Mouse (Mus musculus) ES-E14 (cell line): ENCODE data around the gene Nalcn. TPM values are rescaled to one million over a fixed set of nuclear protein-coding genes. Genes with fewer than 3 reads are reported as not detected.

Experiments used
- DNase-seq: peaks from one replicate; pipeline ENCODE4 v3.0.0-alpha.2; 2013; ENCODE audit warnings: low read depth, low spot score
- H3K27ac ChIP-seq: 2 replicates; pipeline ENCODE4 v1.5.1; 2012; ENCODE audit warnings: low read depth, mild to moderate bottlenecking, low read length, moderate library complexity, mixed read lengths; ENCODE audit not compliant: poor library complexity, insufficient read depth, severe bottlenecking
- H3K36me3 ChIP-seq: 2 replicates; pipeline ENCODE4 v1.6.1; 2012; ENCODE audit warnings: mild to moderate bottlenecking, low read length, moderate library complexity, mixed read lengths; ENCODE audit not compliant: control insufficient read depth, poor library complexity, insufficient read depth, severe bottlenecking
- H3K4me1 ChIP-seq, 2 experiments: fragments of 150-350 bp in 1 of 2; sonication (generic) in 1 of 2; 2 replicates each; pipeline ENCODE4 v1.6.1; 2012; ENCODE audit warnings: low read length in 2 of 2, mild to moderate bottlenecking in 1 of 2, mixed read lengths in 1 of 2; ENCODE audit not compliant: control insufficient read depth in 2 of 2, insufficient read depth in 2 of 2, poor library complexity in 1 of 2
- H3K4me3 ChIP-seq, 2 experiments: fragments of 150-350 bp in 1 of 2; sonication (generic) in 1 of 2; 2 replicates each; pipeline ENCODE4 v1.5.1; 2012; ENCODE audit warnings: low read length in 2 of 2, low read depth in 1 of 2, mild to moderate bottlenecking in 1 of 2, mixed read lengths in 1 of 2; ENCODE audit not compliant: insufficient read depth in 1 of 2, poor library complexity in 1 of 2, severe bottlenecking in 1 of 2
- H3K9ac ChIP-seq: 2 replicates; pipeline ENCODE4 v1.6.1; 2012; ENCODE audit warnings: low read depth, mild to moderate bottlenecking, low read length, mixed read lengths; ENCODE audit not compliant: poor library complexity, insufficient read depth, severe bottlenecking
- H3K9me3 ChIP-seq: fragments of 150-350 bp; sonication (generic); 2 replicates; pipeline ENCODE4 v1.6.1; 2012; ENCODE audit warnings: low read depth, mild to moderate bottlenecking, low read length; ENCODE audit not compliant: control insufficient read depth, insufficient read depth
- CHD2 ChIP-seq: IDR thresholded peaks from 2 replicates; pipeline ENCODE4 v1.6.1; 2014; ENCODE audit warnings: mild to moderate bottlenecking, low read depth, low read length, inconsistent platforms
- HCFC1 ChIP-seq: IDR thresholded peaks from 2 replicates; pipeline ENCODE4 v1.6.1; 2012; ENCODE audit warnings: low read length, inconsistent platforms, borderline replicate concordance; ENCODE audit not compliant: insufficient read depth
- MAFK ChIP-seq: IDR thresholded peaks from 2 replicates; pipeline ENCODE4 v1.6.1; 2014; ENCODE audit warnings: mild to moderate bottlenecking, low read depth, low read length, inconsistent platforms; ENCODE audit not compliant: insufficient read depth
- ZC3H11A ChIP-seq: IDR thresholded peaks from 2 replicates; pipeline ENCODE4 v1.6.1; 2012; ENCODE audit warnings: low read depth, mild to moderate bottlenecking, inconsistent platforms, low read length, borderline replicate concordance
- ZNF384 ChIP-seq: IDR thresholded peaks from 2 replicates; pipeline ENCODE4 v1.6.1; 2012; ENCODE audit warnings: low read depth, low read length, inconsistent platforms
- in situ Hi-C, 2 experiments: fragments of 600-800 bp; cut with MboI; formaldehyde crosslinking; loops; one replicate each; pipeline ENCODE4 v1.15.1; 2025; ENCODE audit warnings: low sequenced_read_pairs in 2 of 2, inconsistent platforms in 1 of 2; ENCODE audit not compliant: unreplicated experiment in 2 of 2
- total RNA-seq: library from RNA; depleted of rRNA; stranded (reverse); fragments of 300-350 nt; gene quantifications from 2 replicates; pipeline ENCODE4 v1.2.3, GENCODE M21; 2012

Nalcn gene
- total RNA-seq, 1 experiment = 0.54 TPM

DNA sequence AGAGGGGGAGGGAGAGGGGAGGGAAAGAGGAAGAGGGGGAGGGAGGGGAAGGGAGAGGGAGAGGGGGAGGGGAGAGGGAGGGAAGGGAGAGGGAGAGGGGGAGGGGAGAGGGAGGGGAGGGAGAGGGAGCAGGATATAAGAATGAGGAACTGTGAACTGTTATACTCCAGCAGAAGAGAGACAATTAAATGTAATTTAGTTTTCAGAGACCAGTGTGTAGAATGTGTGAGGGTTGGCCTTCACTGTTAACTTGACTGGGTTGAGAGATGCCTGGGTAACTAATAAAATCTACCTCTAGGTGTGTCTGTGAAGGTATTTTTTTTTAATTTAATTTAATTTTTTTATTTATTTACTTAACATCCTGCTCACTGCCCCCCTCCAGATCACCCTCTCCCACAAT, 71.4 kb downstream of the Nalcn start:
- DNase-seq = no peak
- no peaks in the 10 kb centered on the region for H3K9me3 ChIP-seq
- no peak overlapping the region for H3K27ac ChIP-seq
- H3K9ac ChIP-seq = no peak overlapping the region
- no peak for TF ChIP-seq HCFC1
- no peak for TF ChIP-seq ZC3H11A
- TF ChIP-seq CHD2 = no peak
- TF ChIP-seq MAFK = no peak
- TF ChIP-seq ZNF384 = no peak
- H3K4me1 ChIP-seq = no peaks in the 10 kb centered on the region
- H3K36me3 ChIP-seq = no peaks in the 10 kb centered on the region
- in situ Hi-C loops = no loop called here
- no peak overlapping the region for H3K4me3 ChIP-seq

DNA sequence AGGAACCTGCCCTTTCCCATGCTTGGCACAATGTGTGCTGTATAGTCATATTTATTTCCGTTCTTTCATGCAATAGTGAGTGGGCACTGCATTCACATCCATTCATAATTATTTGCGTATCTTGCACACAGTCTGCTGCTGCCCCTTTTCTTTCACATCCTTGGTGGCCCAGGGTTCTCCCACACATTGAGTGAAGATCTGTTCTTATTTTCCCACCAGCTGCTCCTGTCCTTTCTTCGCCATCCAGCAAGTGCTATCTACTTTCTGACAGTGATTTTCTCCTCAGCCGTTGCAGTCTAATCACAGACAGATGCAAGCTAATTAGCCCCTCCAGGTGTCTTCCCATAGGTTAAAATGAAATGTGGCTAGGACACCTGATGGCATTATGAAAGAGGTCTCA, 72.0 kb downstream of the Nalcn start:
- no peak for DNase-seq
- TF ChIP-seq HCFC1 (no peak), ZC3H11A (no peak), ZNF384 (no peak), CHD2 (no peak), MAFK (no peak)
- H3K27ac ChIP-seq = no peak overlapping the region
- no peaks in the 10 kb centered on the region for H3K9me3 ChIP-seq
- H3K36me3 ChIP-seq = no peaks in the 10 kb centered on the region
- H3K9ac ChIP-seq = no peak overlapping the region
- H3K4me3 ChIP-seq = no peak overlapping the region
- in situ Hi-C loops = no loop called here
- H3K4me1 ChIP-seq = no peaks in the 10 kb centered on the region

DNA sequence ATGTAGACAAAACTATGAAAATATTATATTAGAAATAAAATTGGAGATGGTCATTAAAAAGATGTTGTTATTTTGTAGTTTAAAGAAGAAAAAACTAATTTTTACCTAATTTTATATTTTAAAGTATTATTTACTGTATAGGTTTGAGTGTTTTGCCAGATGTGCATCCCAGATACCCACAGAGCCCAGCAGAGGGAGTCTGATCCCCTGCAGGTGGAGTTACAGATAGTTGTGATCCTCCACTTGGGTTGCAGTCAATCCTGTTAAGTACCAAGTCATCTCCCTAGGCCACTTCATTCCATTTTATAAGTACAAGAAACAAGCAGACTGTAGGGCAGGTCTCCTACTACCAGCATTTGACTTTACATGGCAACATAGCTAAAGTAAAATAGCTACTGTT, 84.6 kb downstream of the Nalcn start:
- Histone ChIP-seq H3K4me1 (no peaks in the 10 kb centered on the region), H3K36me3 (no peaks in the 10 kb centered on the region), H3K27ac (no peak overlapping the region), H3K9ac (no peak overlapping the region), H3K9me3 (no peaks in the 10 kb centered on the region), H3K4me3 (no peak overlapping the region)
- TF ChIP-seq HCFC1 (no peak), MAFK (no peak), ZC3H11A (peak; percentile 17; the same call in 1 of the 2 replicates)
- in situ Hi-C loops = no loop called here
- peak; percentile 15 for DNase-seq

DNA sequence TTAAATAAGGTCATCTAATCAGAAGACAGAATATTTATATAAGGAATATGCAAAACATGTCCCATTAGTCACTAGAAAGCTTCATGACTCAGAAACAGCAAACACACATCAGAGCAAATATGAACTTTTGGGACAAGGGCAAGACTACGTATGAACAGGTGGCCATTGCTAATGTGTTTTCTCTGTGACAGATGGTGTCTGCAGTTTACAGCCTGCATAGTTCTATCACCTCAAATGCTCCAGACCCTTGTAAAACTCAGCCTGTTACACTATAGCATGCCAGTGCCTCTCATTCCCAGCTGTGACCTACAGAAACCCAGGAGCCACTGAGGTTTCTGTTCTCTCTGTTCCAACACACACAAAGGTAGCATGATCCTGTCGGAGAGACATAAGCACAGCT, 91.3 kb downstream of the Nalcn start:
- no peaks in the 10 kb centered on the region for H3K36me3 ChIP-seq
- H3K9ac ChIP-seq = no peak overlapping the region
- no peak for DNase-seq
- H3K4me1 ChIP-seq = no peaks in the 10 kb centered on the region
- H3K9me3 ChIP-seq = no peaks in the 10 kb centered on the region
- H3K4me3 ChIP-seq = no peak overlapping the region
- in situ Hi-C loops = no loop called here
- no peak overlapping the region for H3K27ac ChIP-seq
- TF ChIP-seq CHD2 (no peak), ZC3H11A (no peak), MAFK (no peak)

DNA sequence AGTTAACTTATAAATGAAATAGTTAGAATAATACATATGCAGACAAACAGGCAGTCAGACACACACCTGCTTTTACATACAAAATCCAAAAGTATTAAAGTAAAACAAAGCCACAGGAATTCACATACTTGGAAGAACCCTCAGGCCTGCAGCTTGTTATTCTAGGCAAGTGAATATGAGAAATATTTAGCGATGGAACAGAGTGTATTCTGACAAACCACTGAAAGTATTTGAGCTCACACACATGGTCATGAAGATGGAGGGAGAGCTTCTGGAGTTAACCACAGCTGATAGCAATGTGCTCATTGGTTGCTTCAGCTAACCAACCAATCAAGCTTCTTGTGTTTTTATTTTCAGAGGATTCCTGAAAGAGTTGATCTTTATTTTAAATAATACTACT, 93.9 kb downstream of the Nalcn start:
- no peaks in the 10 kb centered on the region for H3K4me1 ChIP-seq
- DNase-seq = no peak
- no peaks in the 10 kb centered on the region for H3K36me3 ChIP-seq
- H3K9ac ChIP-seq = no peak overlapping the region
- TF ChIP-seq ZC3H11A (no peak), HCFC1 (no peak), MAFK (no peak), ZNF384 (no peak), CHD2 (no peak)
- H3K9me3 ChIP-seq = no peaks in the 10 kb centered on the region
- H3K4me3 ChIP-seq = no peak overlapping the region
- in situ Hi-C loops = no loop called here
- no peak overlapping the region for H3K27ac ChIP-seq
